ENCODE assay signal across 50 mouse cellular contexts in the genomic region with DNA sequence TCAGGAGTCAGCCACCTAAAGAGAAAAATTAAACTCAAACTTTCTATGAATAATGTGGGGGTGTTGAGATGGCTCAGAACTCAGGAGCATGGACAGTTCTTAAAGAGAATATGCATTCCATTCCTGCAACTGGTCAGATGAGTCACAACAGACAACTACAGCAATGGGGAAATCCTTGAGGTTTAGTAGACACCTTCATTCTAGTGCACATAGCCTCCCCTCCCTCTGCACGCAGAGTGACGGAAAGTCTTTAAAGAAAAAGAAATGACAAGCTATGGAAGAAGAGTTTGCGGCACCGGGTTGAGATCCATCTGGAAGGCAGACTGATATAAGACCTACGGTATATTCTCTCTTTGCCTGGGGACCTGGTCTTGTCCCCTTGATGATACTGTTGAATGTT. TPM values are rescaled to one million over a fixed set of nuclear protein-coding genes. Genes with fewer than 3 reads are reported as not detected.
"Had no signal": no experiment of that assay in that cellular context is flagged by ENCODE, and none has a peak within 500 bp of the region (broad histone marks: within the 10 kb centered on the region; RNA-seq: fewer than 3 reads in every experiment).

No protein-coding gene starts in this region.

- H3K36me3 ChIP-seq: heart, embryonic 12.5 days; heart, embryonic 13.5 days; heart, embryonic 15.5 days; hindbrain, embryonic 10.5 days; hindbrain, embryonic 12.5 days; hindbrain, embryonic 13.5 days; hindbrain, embryonic 15.5 days; intestine, embryonic 15.5 days; kidney, embryonic 15.5 days had no signal

- ATAC-seq: hindbrain, embryonic 16.5 days; hindbrain, postnatal 0 days; inflammation-experienced regulatory T-cells, adult 6 months; intestine, embryonic 15.5 days; intestine, embryonic 16.5 days; intestine, postnatal 0 days had no signal

- DNase-seq: heart, postnatal 14 days; heart, postnatal 36 days; heart, postnatal 4 days; kidney, adult 11 months; kidney, adult 18-20 months; kidney, adult 2 months; kidney, adult 8-10 months; kidney, adult 9 months; kidney, postnatal 10 days; kidney, postnatal 14 days; kidney, postnatal 25 days; kidney, postnatal 36 days; kidney, postnatal 4 days; layer of hippocampus, adult 9-11 months; layer of hippocampus, postnatal 36 days had no signal

- H3K4me2 ChIP-seq: heart, embryonic 11.5 days; heart, embryonic 12.5 days; heart, embryonic 13.5 days; heart, embryonic 15.5 days; hindbrain, embryonic 12.5 days; hindbrain, embryonic 13.5 days; hindbrain, embryonic 14.5 days; hindbrain, embryonic 15.5 days; intestine, embryonic 15.5 days; kidney, embryonic 15.5 days had no signal

- H3K27ac ChIP-seq: heart, embryonic 13.5 days; heart, embryonic 15.5 days; hindbrain, embryonic 10.5 days; hindbrain, embryonic 12.5 days; hindbrain, embryonic 13.5 days; hindbrain, embryonic 14.5 days; hindbrain, embryonic 15.5 days; hindbrain, postnatal 0 days; intestine, embryonic 15.5 days; kidney, embryonic 15.5 days; kidney, postnatal 0 days; layer of hippocampus, adult 2 months; left cerebral cortex, adult 2 months had no signal

- H3K9ac ChIP-seq: heart, embryonic 12.5 days; heart, embryonic 13.5 days; heart, embryonic 15.5 days; hindbrain, embryonic 12.5 days; hindbrain, embryonic 13.5 days; hindbrain, embryonic 14.5 days; hindbrain, embryonic 15.5 days; intestine, embryonic 15.5 days; kidney, embryonic 15.5 days had no signal

- H3K4me3 ChIP-seq: heart, embryonic 12.5 days; heart, embryonic 13.5 days; heart, embryonic 15.5 days; hindbrain, embryonic 10.5 days; hindbrain, embryonic 12.5 days; hindbrain, embryonic 13.5 days; hindbrain, embryonic 15.5 days; intestine, embryonic 15.5 days; kidney, embryonic 15.5 days; layer of hippocampus, adult 2 months; left cerebral cortex, adult 2 months had no signal

- H3K4me1 ChIP-seq: heart, embryonic 12.5 days; heart, embryonic 13.5 days; heart, embryonic 15.5 days; hindbrain, embryonic 10.5 days; hindbrain, embryonic 12.5 days; hindbrain, embryonic 13.5 days; hindbrain, embryonic 15.5 days; intestine, embryonic 15.5 days; kidney, embryonic 15.5 days had no signal

- H3K27me3 ChIP-seq: heart, embryonic 12.5 days; heart, embryonic 13.5 days; heart, embryonic 15.5 days; hindbrain, embryonic 12.5 days; hindbrain, embryonic 13.5 days; hindbrain, embryonic 15.5 days; intestine, embryonic 15.5 days; kidney, embryonic 15.5 days had no signal

- H3K9me3 ChIP-seq: heart, embryonic 12.5 days; heart, embryonic 13.5 days; heart, embryonic 15.5 days; hindbrain, embryonic 10.5 days; hindbrain, embryonic 12.5 days; hindbrain, embryonic 13.5 days; hindbrain, embryonic 15.5 days; intestine, embryonic 15.5 days; kidney, embryonic 15.5 days had no signal

RNA-seq across cellular contexts. Expression of gene Gm12169, which starts 14.1 kb away (rescaled TPM):
- total RNA-seq: heart, postnatal 14 days; heart, postnatal 25 days; heart, postnatal 36 days; heart, postnatal 4 days; hematopoietic stem cell, adult 5-6 weeks; hindbrain, postnatal 0 days; layer of hippocampus, adult 18-20 months; layer of hippocampus, adult 2 months; layer of hippocampus, adult 8-10 months; layer of hippocampus, postnatal 10 days; layer of hippocampus, postnatal 14 days; layer of hippocampus, postnatal 25 days; layer of hippocampus, postnatal 36 days; left cerebral cortex, adult 2 months; left cerebral cortex, adult 8-10 months had no signal
- polyA plus RNA-seq: heart, embryonic 11.5 days; heart, embryonic 12.5 days; heart, embryonic 13.5 days; heart, embryonic 14.5 days; heart, embryonic 15.5 days; heart, embryonic 16.5 days; heart, postnatal 0 days; hindbrain, embryonic 10.5 days; hindbrain, embryonic 11.5 days; hindbrain, embryonic 12.5 days; hindbrain, embryonic 13.5 days; hindbrain, embryonic 14.5 days; hindbrain, embryonic 15.5 days; hindbrain, embryonic 16.5 days; hindbrain, postnatal 0 days; intestine, embryonic 14.5 days; intestine, embryonic 15.5 days; intestine, embryonic 16.5 days; intestine, postnatal 0 days; kidney, adult 2 months; kidney, embryonic 14.5 days; kidney, embryonic 15.5 days; kidney, embryonic 16.5 days; kidney, postnatal 0 days; large intestine, adult 2 months had no signal
